Mouse (Mus musculus): Measurements from ENCODE around the gene Vcl.
A peak's percentile ranks its signal among the peaks of the same experiment; 100 is the strongest.

The Vcl gene

DNA sequence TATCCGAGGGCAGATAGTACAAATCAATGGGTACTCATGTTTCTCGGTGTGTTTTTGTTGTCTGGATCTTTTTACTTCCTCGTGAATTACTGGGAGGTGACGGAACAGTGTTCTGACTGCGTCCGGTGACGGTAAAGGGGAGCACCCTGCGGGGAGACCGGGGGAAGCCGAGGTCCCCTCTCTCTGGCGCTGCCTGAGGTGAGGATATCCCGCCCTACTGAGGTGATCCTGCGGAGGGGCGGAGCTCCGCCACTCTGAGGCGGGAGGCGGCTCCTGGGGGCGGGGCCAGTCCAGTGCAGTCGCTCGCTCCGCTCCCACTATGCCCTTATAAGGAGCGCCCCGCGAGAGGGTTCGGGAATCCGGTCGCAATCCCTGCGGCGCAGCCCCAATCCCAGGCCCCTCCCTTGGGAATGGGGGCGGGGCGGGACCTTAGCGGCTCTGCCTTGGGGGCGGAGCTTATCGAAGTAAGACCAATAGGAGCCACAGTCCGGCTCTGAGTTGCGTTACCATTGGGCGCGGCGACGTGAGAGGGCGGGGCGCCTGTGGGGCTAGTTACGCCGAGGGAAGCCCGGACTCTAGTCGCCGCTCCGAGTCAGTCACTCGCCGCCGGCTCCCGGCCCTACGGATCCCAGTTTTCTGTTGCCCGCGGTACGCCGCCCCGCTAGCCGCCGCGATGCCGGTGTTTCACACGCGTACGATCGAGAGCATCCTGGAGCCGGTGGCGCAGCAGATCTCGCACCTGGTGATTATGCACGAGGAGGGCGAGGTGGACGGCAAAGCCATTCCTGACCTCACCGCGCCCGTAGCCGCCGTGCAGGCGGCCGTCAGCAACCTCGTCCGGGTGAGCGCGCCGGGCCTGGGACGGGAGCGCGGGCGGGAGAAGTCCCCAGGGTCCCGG lies at the start of gene Vcl:
Gene Vcl (plus strand): TSS at position 551 of the 898 bp plus-strand sequence.
- peak; percentile 98 for DNase-seq (ENCODE audit: low spot score in 2 of 2)

GRCm38 (mm10) chr14:20884691-20885090 lies 44.5 kb upstream of the Vcl start:
- no peak for DNase-seq (ENCODE audit: low spot score in 2 of 2)

- no peak for DNase-seq (ENCODE audit: low spot score in 2 of 2)
Measured at GRCm38 (mm10) chr14:20885091-20885888, 43.9 kb upstream of the Vcl start.

- no peak for DNase-seq (ENCODE audit: low spot score in 2 of 2)
Measured at GRCm38 (mm10) chr14:20886266-20886665, 42.9 kb upstream of the Vcl start.

DNA sequence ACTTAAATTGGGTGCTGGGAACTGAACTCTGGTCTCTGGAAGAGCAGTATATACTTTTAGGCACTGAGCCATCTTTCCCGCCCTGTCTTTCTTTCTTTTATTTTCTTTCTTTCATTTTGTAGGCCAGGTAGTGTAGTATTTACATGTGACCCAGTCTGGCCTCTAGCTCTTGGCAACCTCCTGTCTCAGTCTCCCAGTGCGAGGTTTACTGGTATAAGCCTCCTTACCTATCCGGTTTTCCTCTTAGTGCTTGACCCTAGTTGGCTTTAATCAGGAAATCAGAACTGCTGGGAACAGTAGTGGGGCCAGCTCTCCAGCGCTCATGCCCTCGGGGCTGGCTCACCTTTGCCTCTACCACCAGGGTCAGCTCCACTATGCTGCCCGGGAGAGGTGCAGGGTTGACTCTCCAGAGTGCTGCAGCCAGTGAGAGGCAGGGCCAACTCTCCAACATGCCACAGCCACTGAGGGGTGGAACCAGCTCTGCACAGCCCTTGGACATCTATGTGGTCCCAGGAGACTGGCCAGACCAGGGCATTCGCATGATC lies 41.6 kb upstream of the Vcl start:
- no peak for DNase-seq (ENCODE audit: low spot score in 2 of 2)

DNA sequence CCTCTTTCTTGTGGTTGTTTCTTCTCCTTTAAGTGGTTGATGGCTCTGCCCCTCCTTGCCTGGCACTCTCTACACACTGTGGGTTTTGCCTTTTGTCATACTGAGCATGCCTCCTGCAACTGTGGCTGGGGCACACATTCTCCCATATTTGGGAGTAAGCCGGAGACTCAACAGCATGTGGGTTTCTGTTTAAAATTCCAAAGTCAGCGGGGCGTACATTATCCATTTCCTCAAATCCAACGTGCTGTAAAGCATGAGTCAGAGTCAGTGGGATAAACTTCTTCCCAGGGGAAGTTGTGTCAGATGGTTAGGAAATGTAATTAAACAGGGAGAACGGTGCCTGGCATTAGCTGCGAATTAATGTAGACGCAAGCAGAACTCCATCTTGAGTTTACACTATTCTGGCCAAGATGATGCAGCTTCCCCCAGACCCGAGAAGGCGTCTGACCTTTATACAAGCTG lies 37.2 kb upstream of the Vcl start:
- DNase-seq (ENCODE audit: low spot score in 2 of 2): peak; percentile 23 to 31

- no peak for DNase-seq (ENCODE audit: low spot score in 2 of 2)
Measured at GRCm38 (mm10) chr14:20893815-20894214, 35.4 kb upstream of the Vcl start.

DNA sequence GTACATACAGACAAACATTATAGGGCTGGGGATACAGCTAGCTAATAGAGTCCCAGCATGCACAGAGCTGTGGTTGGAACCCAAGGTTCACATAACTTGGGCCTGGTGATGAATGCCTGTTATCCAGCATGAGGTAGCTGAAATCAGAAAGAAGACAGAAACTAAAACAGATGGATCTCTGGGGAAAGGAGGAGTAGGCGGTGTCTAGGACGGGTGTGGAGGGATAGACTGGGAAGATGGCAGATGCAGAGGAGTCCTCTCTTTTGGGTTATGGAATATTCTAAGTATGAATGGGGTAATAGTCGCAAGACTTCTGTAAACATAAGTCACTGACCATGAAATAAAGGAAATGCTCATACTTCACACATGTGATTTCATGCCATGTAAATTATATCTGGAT lies 27.9 kb upstream of the Vcl start:
- no peak for DNase-seq (ENCODE audit: low spot score in 2 of 2)

DNA sequence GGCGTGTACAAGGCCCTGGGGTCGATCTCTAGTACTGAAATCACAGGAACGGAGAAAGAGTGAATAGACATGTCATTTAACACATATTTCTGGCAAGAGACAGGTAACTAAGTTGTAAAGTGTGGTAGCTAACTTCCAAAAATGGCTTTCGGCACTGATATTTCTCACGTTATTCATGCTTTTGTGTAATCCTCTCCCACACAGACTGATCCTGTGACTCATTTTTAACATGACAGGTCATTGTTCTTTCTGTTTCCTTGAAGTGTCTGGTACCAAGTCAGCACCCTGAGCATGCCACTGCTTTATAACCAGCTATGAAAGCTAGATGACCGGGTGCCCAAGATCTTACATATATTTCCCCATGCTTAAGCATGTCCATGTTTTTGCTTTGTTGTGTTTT lies 26.1 kb upstream of the Vcl start:
- no peak for DNase-seq (ENCODE audit: low spot score in 2 of 2)

- DNase-seq (ENCODE audit: low spot score in 2 of 2): no peak
Measured at GRCm38 (mm10) chr14:20911811-20912210, 17.4 kb upstream of the Vcl start.

- peak; percentile 19 to 25 for DNase-seq (ENCODE audit: low spot score in 2 of 2)
Measured at GRCm38 (mm10) chr14:20914415-20914814, 14.8 kb upstream of the Vcl start.

GRCm38 (mm10) chr14:20916625-20917612 lies 12.3 kb upstream of the Vcl start:
- no peak for DNase-seq (ENCODE audit: low spot score in 2 of 2)

DNA sequence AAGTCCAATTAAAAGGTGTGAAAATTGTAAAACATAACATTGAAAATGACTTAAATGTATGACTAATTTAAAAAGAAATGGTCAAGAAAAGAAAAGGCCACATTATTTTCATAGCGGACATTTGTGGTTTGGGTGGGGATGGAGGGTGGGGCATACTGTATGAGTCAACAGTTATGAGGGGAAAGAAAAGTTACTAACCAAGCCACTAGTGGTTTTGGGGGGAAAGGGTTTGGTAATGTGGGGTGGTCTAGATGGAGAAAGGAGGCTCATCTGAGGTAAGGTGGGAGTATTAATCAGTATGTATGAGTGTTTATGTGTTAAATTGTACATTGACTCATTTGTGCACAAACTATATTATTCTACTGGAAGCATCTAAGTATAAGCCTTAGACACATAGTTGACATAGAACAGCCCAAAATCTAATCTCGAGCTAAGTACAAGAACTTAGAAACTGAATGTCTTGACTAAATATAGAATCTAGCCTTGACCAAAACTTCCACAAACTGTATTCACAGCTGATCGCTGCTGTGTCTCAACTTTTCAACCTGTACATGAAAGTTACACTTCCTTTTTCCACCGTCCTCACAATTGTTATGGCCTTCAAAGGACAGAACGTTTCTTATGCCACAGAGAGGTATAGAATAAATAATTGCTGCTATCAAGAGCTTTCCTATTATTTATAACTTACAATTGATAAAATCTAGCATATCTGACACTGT lies 5.0 kb upstream of the Vcl start:
- no peak for DNase-seq (ENCODE audit: low spot score in 2 of 2)

- no peak for DNase-seq (ENCODE audit: low spot score in 2 of 2)
Measured at GRCm38 (mm10) chr14:20927470-20928307, 1.5 kb upstream of the Vcl start.

- DNase-seq (ENCODE audit: low spot score in 2 of 2): no peak
Measured at GRCm38 (mm10) chr14:20928308-20928685, 901 bp upstream of the Vcl start.

GRCm38 (mm10) chr14:20929814-20930434 lies 726 bp downstream of the Vcl start:
- peak in 1 of 2 experiments; percentile 11 for DNase-seq (ENCODE audit: low spot score in 2 of 2)

DNA sequence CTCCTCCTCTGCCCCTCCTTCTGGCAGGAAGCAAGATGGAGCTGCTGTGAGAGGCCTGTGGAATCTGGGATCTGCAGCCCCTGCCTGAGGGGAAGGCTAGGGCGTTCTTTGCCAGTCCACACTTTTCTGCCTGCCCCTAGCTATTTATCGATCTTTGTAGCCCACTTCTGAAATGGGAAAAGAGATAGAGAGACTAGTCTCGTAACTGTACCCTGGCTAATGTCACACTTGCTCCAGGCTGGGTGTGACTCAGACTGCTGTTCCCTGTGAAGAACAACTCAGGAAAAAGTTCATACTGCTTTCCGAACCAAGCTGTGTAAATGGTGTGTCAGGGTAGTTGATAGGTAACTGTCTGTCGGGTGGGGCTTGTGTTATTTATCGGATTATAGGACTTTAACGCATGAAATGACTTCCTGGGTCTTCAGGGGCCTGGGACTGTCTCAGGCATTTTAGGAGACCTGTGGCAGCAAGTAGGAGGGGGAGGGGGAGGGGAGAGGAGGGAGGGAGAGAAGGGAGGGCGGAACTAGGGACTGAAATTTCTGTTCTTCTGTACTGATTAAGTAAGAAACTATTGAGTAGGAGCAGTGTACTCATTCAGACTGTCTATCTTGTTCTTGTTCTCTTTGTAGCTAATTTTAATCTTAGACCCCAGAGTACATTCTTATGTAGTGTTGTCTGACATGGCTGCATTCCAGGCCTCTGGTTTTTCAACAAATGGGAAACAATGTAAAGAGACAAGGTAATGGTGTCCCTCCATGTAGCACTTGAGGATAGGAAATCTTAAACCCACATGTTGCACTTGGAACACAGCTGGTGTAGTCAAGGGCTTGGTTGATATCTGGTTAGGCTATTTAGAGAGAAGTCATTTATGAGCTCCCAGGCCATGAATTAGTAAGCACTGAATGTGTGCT lies 1.5 kb downstream of the Vcl start:
- DNase-seq (ENCODE audit: low spot score in 2 of 2): no peak

DNA sequence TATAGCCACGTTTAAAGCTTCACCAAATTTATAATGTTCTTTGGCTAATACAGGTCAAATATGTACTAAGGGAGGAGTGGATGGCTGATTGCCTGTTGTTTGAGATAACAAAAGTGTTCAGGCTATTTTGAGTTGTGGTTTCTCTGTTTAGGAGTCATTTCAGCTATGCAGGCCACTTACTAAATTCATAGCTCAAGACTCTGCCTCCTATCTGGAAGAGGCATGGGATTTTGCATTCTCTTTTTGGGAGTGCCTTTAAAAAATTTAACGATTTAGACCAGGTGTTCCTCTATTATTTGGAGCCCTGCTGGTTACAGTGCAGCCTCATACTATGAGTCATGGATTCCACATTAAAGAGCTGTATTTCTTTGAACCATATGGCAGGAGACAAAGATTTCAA lies 9.2 kb downstream of the Vcl start:
- no peak for DNase-seq (ENCODE audit: low spot score in 2 of 2)

Measured in frontal cortex, postnatal 14 days (tissue).